Mouse (Mus musculus): Measurements from ENCODE around the gene Ralgps1.

- TF ChIP-seq CTCF (conservative IDR thresholded peaks at IDR 0.05 in 1 of 2, IDR thresholded peaks at IDR 0.05 in 1 of 2; ENCODE audit: low read depth in 2 of 2, low read length in 2 of 2) (no peak), SMC3 (IDR thresholded peaks at IDR 0.05; ENCODE audit: low read depth, low read length) (no peak), TCF12 (IDR thresholded peaks at IDR 0.05; ENCODE audit: low read depth, low read length) (no peak), MXI1 (IDR thresholded peaks at IDR 0.05; ENCODE audit: low read depth, low read length) (no peak), CHD2 (IDR thresholded peaks at IDR 0.05; ENCODE audit: low read length) (no peak), JUND (conservative IDR thresholded peaks at IDR 0.05; ENCODE audit: low read depth, low read length) (no peak), IRF4 (IDR thresholded peaks at IDR 0.05; ENCODE audit: low read depth, low read length) (no peak), ETS1 (conservative IDR thresholded peaks at IDR 0.05; ENCODE audit: low read depth, low read length) (no peak)
These were observed 24.5 kb downstream of the Ralgps1 start for GRCm38 (mm10) chr2:33346749-33347148.

Data from CH12.LX (cell line).